Mouse (Mus musculus) adrenal gland, adult (tissue): Measurements from ENCODE around the gene Rad51b.

Experiments
- DNase-seq, 2 experiments: peaks; one replicate each; pipeline ENCODE4 v3.0.0; 2022 to 2023; ENCODE audit warnings: low spot score in 1 of 2; ENCODE audit not compliant: inconsistent age in 2 of 2

Gene Rad51b

GRCm38 (mm10) chr12:79679941-79680697, 383.0 kb downstream of the Rad51b start:
- DNase-seq = no peak

DNA sequence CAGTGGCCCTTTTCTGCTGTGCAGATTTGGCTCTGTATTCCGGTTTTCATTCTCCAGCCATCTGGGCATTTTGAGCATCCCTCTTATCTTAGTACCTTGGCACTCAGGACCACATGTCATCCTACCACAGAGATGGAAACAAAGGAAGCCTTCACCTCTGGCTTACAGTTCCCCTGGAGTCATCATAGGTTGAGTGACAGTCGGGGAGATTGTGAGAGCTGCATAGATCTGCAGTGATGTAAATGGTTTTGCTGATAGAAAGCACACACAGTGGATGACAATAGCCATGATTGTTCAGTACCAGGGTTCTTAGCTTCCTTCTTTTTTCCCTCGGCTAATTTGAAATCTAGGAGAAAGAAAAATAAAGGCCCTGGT, 383.6 kb downstream of the Rad51b start:
- DNase-seq = no peak

DNA sequence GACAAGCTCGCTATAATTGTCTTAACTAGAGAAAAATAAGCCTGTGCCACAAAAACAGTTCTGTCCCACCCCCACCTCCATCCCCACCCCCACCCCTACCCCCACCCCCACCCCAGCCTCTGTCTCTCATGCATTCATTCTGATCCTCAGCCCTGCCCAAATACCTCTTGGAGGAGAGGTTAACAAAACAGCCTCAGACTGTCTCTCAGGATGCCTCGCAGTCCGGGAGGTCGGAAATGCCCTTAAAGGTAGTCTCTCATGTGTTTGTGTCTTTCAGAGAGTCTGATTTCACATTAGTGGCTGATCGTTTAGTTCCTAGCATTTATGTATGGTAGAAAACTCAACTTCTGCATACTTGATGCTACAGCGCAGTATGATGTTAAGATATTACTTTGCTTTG, 384.5 kb downstream of the Rad51b start:
- no peak for DNase-seq

DNA sequence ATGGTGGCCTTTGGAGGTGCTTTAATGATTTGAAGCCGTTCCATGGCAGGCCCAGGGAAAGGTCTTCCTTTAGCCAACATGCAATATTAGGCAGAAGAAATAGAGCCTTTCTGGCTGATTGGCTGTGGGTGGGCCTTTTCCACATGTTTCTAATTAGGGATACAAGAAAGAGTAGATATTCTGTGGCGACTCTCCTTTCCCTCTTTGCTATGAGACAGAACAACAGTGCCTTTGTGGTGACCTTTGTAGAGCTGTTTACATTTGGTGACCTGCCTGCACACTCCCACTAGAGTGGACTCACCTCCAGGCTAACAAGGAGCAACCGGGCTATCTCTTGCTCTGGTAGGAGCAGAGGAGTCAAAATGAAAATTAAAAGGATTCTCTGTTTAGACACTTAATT, 386.3 kb downstream of the Rad51b start:
- no peak for DNase-seq

GRCm38 (mm10) chr12:79683759-79684158, 386.7 kb downstream of the Rad51b start:
- no peak for DNase-seq

- no peak for DNase-seq
Observed at GRCm38 (mm10) chr12:79684338-79684737, 387.3 kb downstream of the Rad51b start.

DNA sequence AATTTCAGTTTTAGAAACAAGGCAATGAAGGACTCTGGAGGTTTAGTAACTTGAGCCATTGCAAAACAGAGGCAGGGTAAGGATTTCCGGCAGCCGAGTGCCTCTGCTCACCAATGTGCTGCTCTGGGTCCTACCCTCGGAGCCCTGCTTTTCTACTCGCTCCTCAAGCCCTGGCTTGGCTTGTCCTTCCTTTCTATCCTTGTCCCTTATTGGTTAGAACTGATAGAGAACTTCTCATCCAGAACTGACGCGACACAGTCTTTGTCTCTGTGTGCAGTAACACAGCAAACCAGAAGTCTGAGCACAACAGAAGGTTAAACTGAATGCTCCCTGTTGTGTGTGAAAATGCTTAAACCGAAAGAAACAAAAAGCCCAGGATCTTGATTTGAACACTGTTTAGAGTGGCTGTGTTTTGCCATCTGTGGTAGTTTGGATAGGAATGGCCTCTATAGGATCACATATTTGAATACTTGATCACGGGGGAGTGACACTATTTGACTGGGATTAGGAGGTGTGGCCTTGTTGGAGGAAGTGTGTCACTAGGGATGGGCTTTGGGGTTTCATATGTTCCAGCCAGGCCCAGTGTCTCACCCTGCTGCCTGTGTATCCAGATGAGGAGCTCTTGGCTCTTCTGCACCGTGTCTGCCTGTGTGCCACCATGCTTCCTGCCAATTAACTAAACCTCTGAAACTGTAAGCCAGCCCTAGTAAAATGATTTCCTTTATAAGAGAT, 389.7 kb downstream of the Rad51b start:
- no peak for DNase-seq

DNA sequence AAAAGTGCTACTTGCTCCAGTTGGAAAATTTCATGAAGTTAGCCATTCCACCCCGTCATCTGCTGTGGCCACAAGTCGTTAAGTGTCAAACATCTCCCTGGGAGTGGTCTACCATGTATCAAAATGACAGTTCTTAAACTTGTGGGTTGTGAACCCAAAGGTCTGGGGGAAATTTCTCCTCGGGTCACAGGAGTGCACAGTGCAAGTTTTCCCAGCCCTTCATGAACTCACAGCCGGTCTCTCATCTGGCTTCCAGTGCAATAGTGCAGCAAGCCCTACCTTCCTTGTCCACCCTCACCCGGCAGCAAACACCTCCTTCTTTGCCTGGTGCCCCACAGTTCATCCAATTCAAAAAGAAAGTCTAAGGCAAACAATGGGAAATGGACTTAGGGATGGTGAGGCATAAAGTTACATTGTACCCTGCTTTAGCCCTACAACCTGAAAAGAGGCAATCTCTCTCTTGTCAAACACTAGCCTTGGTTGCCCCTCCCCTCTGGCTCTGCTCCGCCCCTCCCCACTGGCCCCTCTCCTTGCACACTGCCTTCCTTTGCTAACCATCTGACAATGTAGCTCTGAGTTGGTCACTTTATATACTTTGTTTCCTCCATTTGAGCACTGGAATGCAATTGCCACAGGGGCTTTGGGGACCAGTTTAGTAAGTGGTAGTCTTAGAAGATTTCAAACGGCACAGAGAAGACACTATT, 390.8 kb downstream of the Rad51b start:
- DNase-seq = no peak

DNA sequence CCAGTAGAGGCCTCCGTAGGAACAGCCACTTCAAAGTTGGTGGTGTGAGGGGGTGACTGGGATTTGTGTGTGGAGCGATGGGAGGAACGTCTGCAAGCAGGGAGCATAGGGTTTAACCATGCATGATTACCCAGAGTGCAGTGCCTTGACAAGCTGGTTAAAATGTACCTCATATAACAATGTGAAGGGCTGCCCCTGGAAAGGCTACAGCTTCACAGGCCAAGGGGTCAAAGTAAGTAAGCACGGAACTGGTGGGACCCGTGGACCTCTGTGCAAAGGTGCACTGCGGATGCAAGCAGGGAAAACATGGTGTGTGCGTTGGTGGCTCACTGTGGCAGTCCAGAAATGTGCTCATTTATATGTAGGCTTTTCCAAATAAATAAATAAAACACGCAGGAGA, 392.2 kb downstream of the Rad51b start:
- DNase-seq = no peak

DNA sequence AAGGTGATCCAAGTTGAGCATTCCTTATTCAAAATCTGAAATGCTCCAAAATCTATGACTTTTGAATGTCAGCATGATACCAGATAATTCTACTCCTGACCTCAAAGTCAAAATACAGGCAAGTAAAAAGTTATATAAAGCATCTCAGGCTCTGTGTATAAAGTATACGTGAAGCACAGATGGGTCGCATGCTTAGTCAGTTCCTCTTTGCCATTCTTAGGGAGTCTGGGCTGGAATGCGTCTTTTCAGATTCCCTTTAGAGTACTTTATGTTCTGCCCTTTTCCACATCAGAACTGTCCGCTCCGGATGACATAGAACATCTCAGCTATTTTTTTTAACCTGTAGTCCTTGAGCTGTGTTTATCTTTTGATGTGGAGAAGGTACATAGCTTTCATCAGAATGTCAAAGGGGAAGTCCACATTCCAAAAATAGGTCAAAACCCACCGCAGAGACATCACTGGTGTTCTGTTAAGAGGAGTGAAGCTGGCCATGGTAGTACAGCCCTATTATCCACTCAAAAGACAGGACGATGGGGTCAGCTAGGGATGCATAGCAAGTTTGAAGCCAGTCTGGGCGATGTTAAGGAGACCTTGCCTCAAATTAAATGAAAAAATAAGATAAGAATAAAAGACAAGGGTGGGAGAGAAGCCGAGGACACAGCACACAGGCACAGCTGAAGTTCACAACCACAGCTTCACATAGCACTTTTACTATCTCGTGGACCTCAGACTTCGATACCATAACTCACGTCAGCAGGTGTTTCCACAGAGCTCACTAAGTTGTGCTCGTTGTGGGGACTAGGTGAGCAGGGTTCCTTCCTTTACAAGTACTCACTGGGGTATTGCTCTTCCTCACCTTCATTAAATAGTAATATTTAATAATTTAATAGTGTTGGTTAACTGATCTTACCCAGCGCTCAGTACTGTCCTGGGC, 395.1 kb downstream of the Rad51b start:
- DNase-seq = peak; percentile 66 to 70

DNA sequence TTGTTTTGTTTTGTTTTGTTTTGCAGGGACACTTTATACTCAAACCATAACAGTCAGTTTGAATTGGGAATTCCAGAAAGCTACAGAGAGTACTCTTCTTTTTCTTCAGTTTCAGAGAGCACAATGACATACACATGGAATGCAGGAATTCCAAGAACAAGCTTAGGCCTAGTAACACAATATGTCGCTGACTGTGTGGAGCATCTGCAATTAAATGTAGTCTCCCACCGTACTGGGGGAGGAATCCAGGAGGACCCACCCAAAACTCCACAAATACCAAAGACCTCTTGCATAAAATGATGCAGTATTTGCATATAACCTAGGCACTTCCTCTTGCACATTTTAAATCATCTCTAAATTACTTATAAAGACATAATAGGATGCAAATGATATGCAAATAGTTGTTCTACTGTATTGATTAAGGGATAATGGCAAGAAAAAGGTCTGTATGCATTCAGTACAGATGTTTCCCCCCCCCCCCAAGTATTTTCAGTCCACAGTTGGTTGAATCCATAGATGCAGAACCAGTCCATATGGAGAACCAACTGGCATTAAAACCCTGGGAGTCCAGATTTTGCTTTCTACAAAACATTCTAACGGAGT, 398.9 kb downstream of the Rad51b start:
- no peak for DNase-seq

- DNase-seq = no peak
Observed at GRCm38 (mm10) chr12:79703555-79703954, 406.5 kb downstream of the Rad51b start.

- no peak for DNase-seq
Observed at GRCm38 (mm10) chr12:79705501-79706266, 408.6 kb downstream of the Rad51b start.

- DNase-seq = no peak
Observed at GRCm38 (mm10) chr12:79707565-79708422, 410.7 kb downstream of the Rad51b start.

GRCm38 (mm10) chr12:79708423-79708733, 411.3 kb downstream of the Rad51b start:
- DNase-seq = no peak

DNA sequence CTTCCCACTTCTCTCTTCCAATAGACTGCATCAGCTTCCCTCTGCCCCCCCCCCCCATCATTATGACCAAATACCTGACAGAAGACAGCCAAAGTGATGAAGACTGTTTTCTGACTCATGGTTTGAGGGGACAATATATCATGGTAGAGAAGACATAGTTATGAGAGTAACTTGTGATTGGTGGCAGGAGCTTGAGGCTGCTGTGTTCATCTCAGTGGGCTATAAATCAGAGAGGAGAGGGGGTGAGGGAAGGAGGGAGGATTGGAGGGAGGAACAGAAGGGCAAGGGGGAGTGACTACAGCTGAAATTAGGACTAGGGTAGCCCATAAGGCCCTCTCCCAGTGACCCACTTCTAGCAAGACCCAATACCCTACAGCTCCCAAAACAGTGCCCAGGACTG, 416.2 kb downstream of the Rad51b start:
- DNase-seq = no peak

GRCm38 (mm10) chr12:79714484-79714883, 417.4 kb downstream of the Rad51b start:
- no peak for DNase-seq

- DNase-seq = no peak
Observed at GRCm38 (mm10) chr12:79715506-79716345, 418.6 kb downstream of the Rad51b start.
